Mouse (Mus musculus): ENCODE data around the gene Fam43b.

DNA sequence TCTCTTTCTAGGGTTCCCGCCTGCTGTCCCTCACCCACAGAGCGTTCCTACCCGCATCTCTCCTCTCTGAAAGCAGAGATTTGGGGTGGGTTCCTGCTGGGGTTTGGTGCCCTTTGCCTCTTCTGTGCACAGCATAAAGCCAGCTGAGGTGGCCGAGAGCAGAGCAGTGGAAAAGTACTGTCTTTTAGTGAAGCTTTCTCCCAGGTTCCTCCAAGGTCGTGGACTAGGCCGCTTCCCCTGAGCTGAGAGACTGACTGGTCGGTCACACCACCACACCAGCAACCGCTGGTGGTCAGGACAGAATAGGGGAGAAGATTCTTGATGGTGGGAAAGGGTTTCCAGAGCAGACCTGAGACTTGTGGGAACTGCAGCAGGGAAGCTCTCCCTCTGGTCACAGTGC lies 383 bp upstream of the Fam43b start:
- TF ChIP-seq ZC3H11A (IDR thresholded peaks at IDR 0.05; ENCODE audit: borderline replicate concordance, low read depth, low read length): no peak
- TF ChIP-seq ZNF384 (IDR thresholded peaks at IDR 0.05; ENCODE audit: low read depth, low read length): no peak
- TF ChIP-seq CHD2 (IDR thresholded peaks at IDR 0.05; ENCODE audit: low read depth, low read length): no peak
- no peak for TF ChIP-seq HCFC1 (IDR thresholded peaks at IDR 0.05; ENCODE audit: borderline replicate concordance, insufficient read depth, low read length)
